9 mouse cellular contexts compared by ENCODE assay signal in genomic region chr2:128373363-128374252, GRCm38 (mm10).
A peak's percentile ranks its signal among the peaks of the same experiment; 100 is the strongest.
DNase-seq lines count a peak whose midpoint lies in the region; ATAC-seq and TF ChIP-seq lines count a peak whose summit lies in the region.
"Had no signal": no experiment of that assay in that cellular context is flagged by ENCODE, and none has a peak within 500 bp of the region (broad histone marks: within the 10 kb centered on the region; RNA-seq: fewer than 3 reads in every experiment).

No protein-coding gene starts in this region.

- TF ChIP-seq CTCF in liver, adult 2 months (IDR thresholded peaks at IDR 0.05; ENCODE audit: low read depth, low read length) = no peak
- no peak for TF ChIP-seq CTCF in liver, postnatal 0 days (IDR thresholded peaks at IDR 0.05; ENCODE audit: low read depth)
- TF ChIP-seq CTCF in spleen, adult 2 months (IDR thresholded peaks at IDR 0.05; ENCODE audit: extremely low read depth, insufficient read depth, insufficient read length, insufficient replicate concordance) = no peak

- no peak for TF ChIP-seq POLR2A in liver, adult 2 months (IDR thresholded peaks at IDR 0.05; ENCODE audit: extremely low read depth, insufficient read depth, low read length)
- no peak for TF ChIP-seq POLR2A in spleen, adult 2 months (IDR thresholded peaks at IDR 0.05; ENCODE audit: low read depth, low read length)

- no peaks in the 10 kb centered on the region for H3K27me3 ChIP-seq in liver, adult 2 months (ENCODE audit: control insufficient read depth, insufficient read depth, low read length)
- no peaks in the 10 kb centered on the region for H3K27me3 ChIP-seq in liver, embryonic 12.5 days (replicated peaks)
- H3K27me3 ChIP-seq in liver, postnatal 0 days (ENCODE audit: insufficient read depth, low read length) = no peaks in the 10 kb centered on the region
- H3K27me3 ChIP-seq in spleen, adult 2 months (ENCODE audit: control insufficient read depth, insufficient read depth, low read length) = no peaks in the 10 kb centered on the region
- H3K27me3 ChIP-seq: limb, embryonic 13.5 days had no signal

- DNase-seq in liver, adult 2 months (ENCODE audit: extremely low read depth, low read depth, low spot score) = peak; percentile 35
- DNase-seq in liver, postnatal 0 days = peak; percentile 56
- peak; percentile 65 to 78 for DNase-seq in spleen, adult 2 months (ENCODE audit: low read depth in 1 of 2, low spot score in 2 of 2)
- no peak for DNase-seq in cerebellum, postnatal 25 days
- DNase-seq in cerebellum, adult 18-20 months = no peak
- no peak for DNase-seq in thymus, postnatal 4 days

- 58% methylated on average over 12 of the region's 12 CpGs for WGBS in liver, adult 2 months
- WGBS in liver, embryonic 12.5 days (ENCODE audit: insufficient replicate concordance) = 47% methylated on average over 12 of the region's 12 CpGs
- 44% methylated on average over 12 of the region's 12 CpGs for WGBS in liver, postnatal 0 days (ENCODE audit: insufficient replicate concordance)
- 35% methylated on average over 12 of the region's 12 CpGs for WGBS in spleen, adult 2 months

- peaks cover 7% of the 10 kb centered on the region; the same call in 1 of the 2 replicates for H3K4me1 ChIP-seq in liver, adult 2 months (ENCODE audit: control insufficient read depth, insufficient read depth, low read length)
- H3K4me1 ChIP-seq in liver, embryonic 12.5 days = no peaks in the 10 kb centered on the region
- H3K4me1 ChIP-seq in liver, postnatal 0 days (ENCODE audit: insufficient read depth) = peaks cover 22% of the 10 kb centered on the region
- H3K4me1 ChIP-seq in spleen, adult 2 months (ENCODE audit: control insufficient read depth, insufficient read depth, insufficient read length) = peaks cover 26% of the 10 kb centered on the region

- peak overlapping the region; percentile 61; the same call in 1 of the 2 replicates for H3K27ac ChIP-seq in liver, adult 2 months (replicated peaks; ENCODE audit: insufficient read depth, low read depth, low read length)
- H3K27ac ChIP-seq in liver, embryonic 12.5 days = no peak overlapping the region
- H3K27ac ChIP-seq in liver, postnatal 0 days (ENCODE audit: low read depth) = peak overlapping the region; percentile 69; the same call in 1 of the 2 replicates
- H3K27ac ChIP-seq in spleen, adult 2 months (ENCODE audit: insufficient read depth, low read length) = peak overlapping the region; percentile 65
- H3K27ac ChIP-seq: limb, embryonic 13.5 days had no signal

- no peak for TF ChIP-seq EP300 in liver, postnatal 0 days (IDR thresholded peaks at IDR 0.05; ENCODE audit: low read depth)

- 0 out of 2 replicates have a peak, but pooled peaks cover 5% of the 10 kb centered on the region for H3K9me3 ChIP-seq in liver, embryonic 12.5 days (replicated peaks)
- H3K9me3 ChIP-seq in liver, postnatal 0 days (ENCODE audit: low read length) = no peaks in the 10 kb centered on the region; the same call in 1 of the 2 replicates
- H3K9me3 ChIP-seq: limb, embryonic 13.5 days had no signal

- no peak for ATAC-seq in liver, embryonic 12.5 days
- ATAC-seq in common myeloid progenitor, adult 5-6 weeks (replicated peaks; ENCODE audit: low read depth, poor library complexity, severe bottlenecking) = peak; percentile 66
- peak; percentile 64; the same call in 1 of the 2 replicates for ATAC-seq in liver, postnatal 0 days

- H3K9ac ChIP-seq in liver, adult 2 months (ENCODE audit: low read depth, low read length) = no peak overlapping the region
- H3K9ac ChIP-seq in liver, embryonic 12.5 days = no peak overlapping the region
- H3K9ac ChIP-seq in liver, postnatal 0 days (replicated peaks) = no peak overlapping the region
- H3K9ac ChIP-seq: limb, embryonic 13.5 days had no signal

- H3K4me3 ChIP-seq in liver, adult 2 months (ENCODE audit: insufficient read depth, low read depth, low read length) = no peak overlapping the region
- no peak overlapping the region for H3K4me3 ChIP-seq in liver, embryonic 12.5 days
- H3K4me3 ChIP-seq in liver, postnatal 0 days (ENCODE audit: low read depth, low read length) = no peak overlapping the region
- no peak overlapping the region for H3K4me3 ChIP-seq in spleen, adult 2 months (ENCODE audit: extremely low read depth, insufficient read depth, insufficient read length)
- H3K4me3 ChIP-seq: limb, embryonic 13.5 days had no signal

- no peaks in the 10 kb centered on the region for H3K79me2 ChIP-seq in liver, adult 2 months (ENCODE audit: control insufficient read depth, insufficient read depth, low read length)

- no peaks in the 10 kb centered on the region for H3K36me3 ChIP-seq in liver, adult 2 months (ENCODE audit: control insufficient read depth, insufficient read depth, low read length)
- no peaks in the 10 kb centered on the region for H3K36me3 ChIP-seq in liver, embryonic 12.5 days
- H3K36me3 ChIP-seq in liver, postnatal 0 days (replicated peaks; ENCODE audit: insufficient read depth, low read length) = no peaks in the 10 kb centered on the region
- H3K36me3 ChIP-seq in spleen, adult 2 months (ENCODE audit: control insufficient read depth, insufficient read depth, low read length) = no peaks in the 10 kb centered on the region
- H3K36me3 ChIP-seq: limb, embryonic 13.5 days had no signal

- no peak overlapping the region for H3K4me2 ChIP-seq in liver, embryonic 12.5 days
- peak overlapping the region; percentile 22; the same call in 1 of the 2 replicates for H3K4me2 ChIP-seq in liver, postnatal 0 days (ENCODE audit: low read depth, low read length)
- H3K4me2 ChIP-seq: limb, embryonic 13.5 days had no signal

Comparison
In these comparisons a context has a peak if more than half of its experiments do, and no peak if none do; other contexts are left out.
1. DNase-seq: peak in liver, adult 2 months (single experiment), liver, postnatal 0 days (single experiment) and spleen, adult 2 months (2 of 2); none in cerebellum, postnatal 25 days (0 of 2), cerebellum, adult 18-20 months (0 of 2) and thymus, postnatal 4 days (single experiment).